Mouse (Mus musculus): ENCODE results near the gene Prkg1.

DNA sequence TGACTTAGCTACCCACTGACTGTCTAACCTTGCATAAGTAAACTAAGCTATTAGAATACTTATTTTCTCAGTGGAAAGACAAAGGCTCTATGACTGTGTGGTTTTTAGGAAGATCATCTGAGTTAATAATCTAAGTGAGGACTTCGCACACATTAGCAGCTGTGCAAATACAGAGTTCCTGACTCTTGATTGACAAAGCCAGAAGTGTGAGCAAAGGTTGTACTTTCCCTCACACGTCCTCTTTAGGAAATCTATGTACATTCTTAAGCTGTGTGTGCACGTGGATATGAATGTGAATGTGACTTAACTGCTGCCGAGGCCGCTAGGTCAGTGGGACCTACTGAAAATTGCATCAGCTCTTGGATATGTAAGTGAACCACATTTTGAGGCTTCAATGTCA lies 738.0 kb downstream of the Prkg1 start:
- TF ChIP-seq CTCF (IDR thresholded peaks at IDR 0.05; ENCODE audit: low read depth): no peak
- no peak for TF ChIP-seq EP300 (IDR thresholded peaks at IDR 0.05; ENCODE audit: low read depth)
